Mouse (Mus musculus): ENCODE data around the gene Gsn. TPM values are rescaled to one million over a fixed set of nuclear protein-coding genes. Genes with fewer than 3 reads are reported as not detected.
A peak's percentile ranks its signal among the peaks of the same experiment; 100 is the strongest.

Gsn gene
- polyA plus RNA-seq, 1 experiment from 2014 or later: 129 TPM

DNA sequence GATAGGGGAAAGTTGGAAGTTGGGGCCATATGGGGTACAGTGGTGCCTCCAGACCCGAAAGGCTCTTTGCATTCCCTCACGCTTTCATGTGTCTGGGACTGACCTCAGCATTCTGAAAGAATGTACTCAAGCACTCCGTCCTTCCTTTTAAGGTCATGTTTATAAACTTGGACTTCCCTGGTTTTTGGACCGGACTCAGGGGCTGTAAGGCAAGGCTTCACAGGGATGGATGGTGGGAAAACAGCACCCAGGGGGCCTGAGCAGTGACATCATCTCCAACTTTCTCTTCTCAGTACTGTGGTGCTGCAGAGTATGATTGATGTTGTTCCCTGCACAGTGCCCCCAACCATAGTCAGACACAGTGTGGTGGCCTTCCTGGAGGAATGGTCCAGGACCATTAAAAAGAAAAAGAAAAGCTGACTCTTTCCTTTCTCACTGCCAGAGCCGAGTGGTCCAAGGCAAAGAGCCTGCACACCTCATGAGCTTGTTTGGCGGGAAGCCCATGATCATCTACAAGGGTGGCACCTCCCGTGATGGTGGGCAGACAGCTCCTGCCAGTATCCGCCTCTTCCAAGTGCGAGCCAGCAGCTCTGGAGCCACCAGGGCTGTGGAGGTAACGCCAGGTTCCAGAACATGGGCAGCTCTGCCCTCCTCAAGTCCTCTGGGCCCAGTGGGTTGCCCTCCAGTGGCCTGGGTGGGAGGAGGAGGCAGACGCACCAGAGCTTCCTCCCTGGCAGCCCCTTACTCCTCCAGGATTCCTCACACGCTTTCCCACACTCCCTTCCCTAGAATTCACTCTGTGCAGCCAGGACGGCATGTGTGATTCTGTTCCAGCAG lies 46.1 kb downstream of the Gsn start:
- no peak overlapping the region for H3K9ac ChIP-seq (ENCODE audit: low read depth, low read length)
- 0 out of 2 replicates have a peak, but pooled peaks have one; percentile 32 for ATAC-seq
- WGBS: 63% methylated on average over 13 of the region's 13 CpGs
- H3K27me3 ChIP-seq (replicated peaks; ENCODE audit: control insufficient read depth, insufficient read depth, low read length): no peaks in the 10 kb centered on the region
- peak overlapping the region; percentile 71 for H3K27ac ChIP-seq (ENCODE audit: low read depth, low read length)
- no peak for TF ChIP-seq CTCF (IDR thresholded peaks at IDR 0.05; ENCODE audit: low read depth)
- peaks cover 17% of the 10 kb centered on the region; the same call in 1 of the 2 replicates for H3K36me3 ChIP-seq (ENCODE audit: control insufficient read depth, insufficient read depth)
- H3K9me3 ChIP-seq (ENCODE audit: control insufficient read depth): no peaks in the 10 kb centered on the region
- no peak overlapping the region for H3K4me3 ChIP-seq (ENCODE audit: low read depth, low read length)
- H3K4me2 ChIP-seq (replicated peaks; ENCODE audit: low read depth): no peak overlapping the region
- 0 out of 2 replicates have a peak, but pooled peaks cover 4% of the 10 kb centered on the region for H3K4me1 ChIP-seq (replicated peaks; ENCODE audit: control insufficient read depth, insufficient read depth, low read length)

DNA sequence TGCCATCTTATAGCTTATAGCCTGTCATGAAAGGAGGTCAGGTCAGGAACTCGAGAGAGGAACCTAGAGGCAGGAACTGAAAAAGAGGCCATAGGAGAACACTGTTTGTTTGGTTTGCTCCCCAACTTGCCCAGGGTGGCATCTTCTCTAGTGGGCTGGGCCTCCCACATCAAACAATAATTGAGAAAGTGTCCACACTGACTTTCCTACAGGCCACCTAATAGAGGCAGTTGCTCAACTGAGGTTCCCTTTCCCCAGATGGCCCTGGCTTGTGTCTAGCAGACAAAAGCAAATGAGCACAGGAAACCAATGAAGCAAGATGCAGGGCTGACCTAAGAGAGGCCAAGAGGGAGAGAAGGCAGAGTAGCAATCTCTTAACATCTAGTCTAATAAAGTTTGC lies 52.0 kb downstream of the Gsn start:
- H3K9me3 ChIP-seq (ENCODE audit: control insufficient read depth): no peaks in the 10 kb centered on the region
- no peak overlapping the region for H3K4me3 ChIP-seq (ENCODE audit: low read depth, low read length)
- peaks cover 14% of the 10 kb centered on the region; the same call in 1 of the 2 replicates for H3K36me3 ChIP-seq (ENCODE audit: control insufficient read depth, insufficient read depth)
- WGBS: 46% methylated on average over 1 of the region's 1 CpGs
- no peak overlapping the region for H3K9ac ChIP-seq (ENCODE audit: low read depth, low read length)
- no peak for TF ChIP-seq CTCF (IDR thresholded peaks at IDR 0.05; ENCODE audit: low read depth)
- ATAC-seq: no peak
- no peak overlapping the region for H3K4me2 ChIP-seq (replicated peaks; ENCODE audit: low read depth)
- no peak overlapping the region for H3K27ac ChIP-seq (ENCODE audit: low read depth, low read length)
- H3K27me3 ChIP-seq (replicated peaks; ENCODE audit: control insufficient read depth, insufficient read depth, low read length): no peaks in the 10 kb centered on the region
- H3K4me1 ChIP-seq (replicated peaks; ENCODE audit: control insufficient read depth, insufficient read depth, low read length): 0 out of 2 replicates have a peak, but pooled peaks cover 4% of the 10 kb centered on the region

- no peak overlapping the region for H3K27ac ChIP-seq (ENCODE audit: low read depth, low read length)
- H3K4me2 ChIP-seq (replicated peaks; ENCODE audit: low read depth): no peak overlapping the region
- H3K9me3 ChIP-seq (ENCODE audit: control insufficient read depth): no peaks in the 10 kb centered on the region
- 0 out of 2 replicates have a peak, but pooled peaks cover under 1% of the 10 kb centered on the region for H3K4me1 ChIP-seq (replicated peaks; ENCODE audit: control insufficient read depth, insufficient read depth, low read length)
- no peak overlapping the region for H3K9ac ChIP-seq (ENCODE audit: low read depth, low read length)
- no peak overlapping the region for H3K4me3 ChIP-seq (ENCODE audit: low read depth, low read length)
- WGBS: 75% methylated on average over 4 of the region's 4 CpGs
- no peak for TF ChIP-seq CTCF (IDR thresholded peaks at IDR 0.05; ENCODE audit: low read depth)
- no peak for ATAC-seq
- H3K27me3 ChIP-seq (replicated peaks; ENCODE audit: control insufficient read depth, insufficient read depth, low read length): no peaks in the 10 kb centered on the region
- peaks cover 5% of the 10 kb centered on the region; the same call in 1 of the 2 replicates for H3K36me3 ChIP-seq (ENCODE audit: control insufficient read depth, insufficient read depth)
These were observed 53.8 kb downstream of the Gsn start for GRCm38 (mm10) chr2:35309906-35310493.

DNA sequence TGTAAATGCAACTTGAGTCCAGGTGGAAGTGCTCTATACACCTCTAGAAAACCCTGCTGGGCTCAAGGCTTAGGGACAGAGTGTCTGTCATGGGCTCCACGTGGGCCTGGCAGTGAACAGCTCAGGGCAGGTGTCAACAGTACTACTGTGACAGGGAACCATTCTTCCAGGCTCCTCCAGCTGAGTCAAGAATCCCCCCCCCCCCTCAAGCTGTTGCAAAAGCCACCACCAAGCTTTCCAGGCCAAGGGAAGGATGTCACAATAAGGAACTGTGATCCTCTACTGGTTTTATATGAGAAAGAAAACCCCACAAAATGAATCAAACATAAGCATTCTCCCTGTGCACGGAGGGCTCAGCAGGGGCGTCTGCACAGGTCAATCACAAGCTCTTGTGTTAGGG lies 58.1 kb downstream of the Gsn start:
- Histone ChIP-seq H3K4me3 (ENCODE audit: low read depth, low read length) (no peak overlapping the region), H3K27me3 (replicated peaks; ENCODE audit: control insufficient read depth, insufficient read depth, low read length) (no peaks in the 10 kb centered on the region), H3K9me3 (ENCODE audit: control insufficient read depth) (no peaks in the 10 kb centered on the region), H3K27ac (ENCODE audit: low read depth, low read length) (no peak overlapping the region), H3K4me2 (replicated peaks; ENCODE audit: low read depth) (no peak overlapping the region), H3K9ac (ENCODE audit: low read depth, low read length) (no peak overlapping the region), H3K4me1 (replicated peaks; ENCODE audit: control insufficient read depth, insufficient read depth, low read length) (no peaks in the 10 kb centered on the region), H3K36me3 (ENCODE audit: control insufficient read depth, insufficient read depth) (peaks cover 31% of the 10 kb centered on the region)
- no peak for TF ChIP-seq CTCF (IDR thresholded peaks at IDR 0.05; ENCODE audit: low read depth)
- WGBS: 59% methylated on average over 3 of the region's 3 CpGs
- no peak for ATAC-seq

- H3K27ac ChIP-seq (ENCODE audit: low read depth, low read length): no peak overlapping the region
- peaks cover 58% of the 10 kb centered on the region for H3K36me3 ChIP-seq (ENCODE audit: control insufficient read depth, insufficient read depth)
- TF ChIP-seq CTCF (IDR thresholded peaks at IDR 0.05; ENCODE audit: low read depth): no peak
- H3K9me3 ChIP-seq (ENCODE audit: control insufficient read depth): no peaks in the 10 kb centered on the region
- no peaks in the 10 kb centered on the region for H3K27me3 ChIP-seq (replicated peaks; ENCODE audit: control insufficient read depth, insufficient read depth, low read length)
- no peak overlapping the region for H3K4me3 ChIP-seq (ENCODE audit: low read depth, low read length)
- H3K9ac ChIP-seq (ENCODE audit: low read depth, low read length): no peak overlapping the region
- WGBS: 82% methylated on average over 4 of the region's 4 CpGs
- H3K4me1 ChIP-seq (replicated peaks; ENCODE audit: control insufficient read depth, insufficient read depth, low read length): no peaks in the 10 kb centered on the region
- no peak overlapping the region for H3K4me2 ChIP-seq (replicated peaks; ENCODE audit: low read depth)
- no peak for ATAC-seq
These were observed 61.4 kb downstream of the Gsn start for GRCm38 (mm10) chr2:35317604-35318003.

GRCm38 (mm10) chr2:35318405-35318804 lies 62.2 kb downstream of the Gsn start:
- Histone ChIP-seq H3K9me3 (ENCODE audit: control insufficient read depth) (no peaks in the 10 kb centered on the region), H3K9ac (ENCODE audit: low read depth, low read length) (no peak overlapping the region), H3K36me3 (ENCODE audit: control insufficient read depth, insufficient read depth) (peaks cover 61% of the 10 kb centered on the region), H3K4me3 (ENCODE audit: low read depth, low read length) (no peak overlapping the region), H3K4me2 (replicated peaks; ENCODE audit: low read depth) (no peak overlapping the region), H3K4me1 (replicated peaks; ENCODE audit: control insufficient read depth, insufficient read depth, low read length) (no peaks in the 10 kb centered on the region), H3K27ac (ENCODE audit: low read depth, low read length) (no peak overlapping the region), H3K27me3 (replicated peaks; ENCODE audit: control insufficient read depth, insufficient read depth, low read length) (no peaks in the 10 kb centered on the region)
- no peak for ATAC-seq
- no peak for TF ChIP-seq CTCF (IDR thresholded peaks at IDR 0.05; ENCODE audit: low read depth)
- 87% methylated on average over 12 of the region's 12 CpGs for WGBS
